Mouse (Mus musculus): Measurements from ENCODE around the gene Auh. TPM values are rescaled to one million over a fixed set of nuclear protein-coding genes. Genes with fewer than 3 reads are reported as not detected.

Auh gene
- polyA plus RNA-seq, 1 experiment from 2014 or later: 34.8 TPM

- WGBS: 26% methylated on average over 4 of the region's 4 CpGs
- Histone ChIP-seq H3K27ac (ENCODE audit: low read depth) (no peak overlapping the region), H3K4me1 (ENCODE audit: insufficient read depth) (peaks cover 9% of the 10 kb centered on the region; the same call in 1 of the 2 replicates), H3K4me2 (no peak overlapping the region), H3K27me3 (ENCODE audit: insufficient read depth, low read length) (no peaks in the 10 kb centered on the region), H3K4me3 (ENCODE audit: low read depth, low read length) (no peak overlapping the region), H3K9ac (no peak overlapping the region), H3K9me3 (ENCODE audit: low read depth, low read length) (no peaks in the 10 kb centered on the region), H3K36me3 (ENCODE audit: insufficient read depth) (no peaks in the 10 kb centered on the region)
- TF ChIP-seq CTCF (IDR thresholded peaks at IDR 0.05; ENCODE audit: low read depth): no peak
- ATAC-seq (ENCODE audit: insufficient read depth) (peak; percentile 81; the same call in 1 of the 2 replicates), DNase-seq (peak; percentile 73)
Observed at GRCm38 (mm10) chr13:52806029-52806428, 123.5 kb downstream of the Auh start.

- WGBS: 38% methylated on average over 6 of the region's 6 CpGs
- TF ChIP-seq CTCF (IDR thresholded peaks at IDR 0.05; ENCODE audit: low read depth): no peak
- H3K4me3 ChIP-seq (ENCODE audit: low read depth, low read length): no peak overlapping the region
- H3K4me2 ChIP-seq: no peak overlapping the region
- H3K27ac ChIP-seq (ENCODE audit: low read depth): no peak overlapping the region
- DNase-seq (peak; percentile 43), ATAC-seq (ENCODE audit: insufficient read depth) (no peak)
- no peak overlapping the region for H3K9ac ChIP-seq
- H3K27me3 ChIP-seq (ENCODE audit: insufficient read depth, low read length): no peaks in the 10 kb centered on the region
- H3K9me3 ChIP-seq (ENCODE audit: low read depth, low read length): no peaks in the 10 kb centered on the region
- H3K4me1 ChIP-seq (ENCODE audit: insufficient read depth): peaks cover 9% of the 10 kb centered on the region; the same call in 1 of the 2 replicates
- H3K36me3 ChIP-seq (ENCODE audit: insufficient read depth): no peaks in the 10 kb centered on the region
Observed at GRCm38 (mm10) chr13:52805581-52805980, 123.9 kb downstream of the Auh start.

GRCm38 (mm10) chr13:52802482-52802881 lies 127.0 kb downstream of the Auh start:
- no peak overlapping the region for H3K4me2 ChIP-seq
- H3K27me3 ChIP-seq (ENCODE audit: insufficient read depth, low read length): no peaks in the 10 kb centered on the region
- H3K4me3 ChIP-seq (ENCODE audit: low read depth, low read length): no peak overlapping the region
- TF ChIP-seq CTCF (IDR thresholded peaks at IDR 0.05; ENCODE audit: low read depth): no peak
- H3K27ac ChIP-seq (ENCODE audit: low read depth): no peak overlapping the region
- H3K36me3 ChIP-seq (ENCODE audit: insufficient read depth): no peaks in the 10 kb centered on the region
- H3K9me3 ChIP-seq (ENCODE audit: low read depth, low read length): no peaks in the 10 kb centered on the region
- H3K9ac ChIP-seq: no peak overlapping the region
- WGBS: 28% methylated on average over 4 of the region's 4 CpGs
- ATAC-seq (ENCODE audit: insufficient read depth) (no peak), DNase-seq (peak; percentile 71)
- H3K4me1 ChIP-seq (ENCODE audit: insufficient read depth): peaks cover 9% of the 10 kb centered on the region; the same call in 1 of the 2 replicates

- Histone ChIP-seq H3K36me3 (ENCODE audit: insufficient read depth) (no peaks in the 10 kb centered on the region), H3K4me3 (ENCODE audit: low read depth, low read length) (no peak overlapping the region), H3K4me1 (ENCODE audit: insufficient read depth) (peaks cover 8% of the 10 kb centered on the region), H3K27ac (ENCODE audit: low read depth) (no peak overlapping the region), H3K9me3 (ENCODE audit: low read depth, low read length) (no peaks in the 10 kb centered on the region), H3K4me2 (no peak overlapping the region), H3K27me3 (ENCODE audit: insufficient read depth, low read length) (no peaks in the 10 kb centered on the region), H3K9ac (no peak overlapping the region)
- no peak for ATAC-seq (ENCODE audit: insufficient read depth)
- no peak for TF ChIP-seq CTCF (IDR thresholded peaks at IDR 0.05; ENCODE audit: low read depth)
- 35% methylated on average over 4 of the region's 4 CpGs for WGBS
- no peak for DNase-seq
Observed at GRCm38 (mm10) chr13:52800687-52801341, 128.7 kb downstream of the Auh start.

GRCm38 (mm10) chr13:52800091-52800490 lies 129.4 kb downstream of the Auh start:
- Histone ChIP-seq H3K9ac (no peak overlapping the region), H3K27me3 (ENCODE audit: insufficient read depth, low read length) (no peaks in the 10 kb centered on the region), H3K4me1 (ENCODE audit: insufficient read depth) (peaks cover 5% of the 10 kb centered on the region), H3K4me3 (ENCODE audit: low read depth, low read length) (no peak overlapping the region), H3K27ac (ENCODE audit: low read depth) (no peak overlapping the region), H3K9me3 (ENCODE audit: low read depth, low read length) (no peaks in the 10 kb centered on the region), H3K36me3 (ENCODE audit: insufficient read depth) (no peaks in the 10 kb centered on the region), H3K4me2 (no peak overlapping the region)
- no peak for TF ChIP-seq CTCF (IDR thresholded peaks at IDR 0.05; ENCODE audit: low read depth)
- no peak for DNase-seq
- ATAC-seq (ENCODE audit: insufficient read depth): no peak
- WGBS: 43% methylated on average over 2 of the region's 2 CpGs

- no peak overlapping the region for H3K4me2 ChIP-seq
- no peaks in the 10 kb centered on the region for H3K9me3 ChIP-seq (ENCODE audit: low read depth, low read length)
- no peaks in the 10 kb centered on the region for H3K36me3 ChIP-seq (ENCODE audit: insufficient read depth)
- H3K4me3 ChIP-seq (ENCODE audit: low read depth, low read length): no peak overlapping the region
- H3K4me1 ChIP-seq (ENCODE audit: insufficient read depth): peaks cover 7% of the 10 kb centered on the region
- no peak overlapping the region for H3K9ac ChIP-seq
- TF ChIP-seq CTCF (IDR thresholded peaks at IDR 0.05; ENCODE audit: low read depth): no peak
- DNase-seq (no peak), ATAC-seq (ENCODE audit: insufficient read depth) (no peak)
- H3K27ac ChIP-seq (ENCODE audit: low read depth): no peak overlapping the region
- H3K27me3 ChIP-seq (ENCODE audit: insufficient read depth, low read length): no peaks in the 10 kb centered on the region
- 87% methylated on average over 4 of the region's 4 CpGs for WGBS
Observed at GRCm38 (mm10) chr13:52794232-52794631, 135.2 kb downstream of the Auh start.

GRCm38 (mm10) chr13:52793434-52793989 lies 136.0 kb downstream of the Auh start:
- no peaks in the 10 kb centered on the region for H3K36me3 ChIP-seq (ENCODE audit: insufficient read depth)
- H3K9ac ChIP-seq: no peak overlapping the region
- no peak for TF ChIP-seq CTCF (IDR thresholded peaks at IDR 0.05; ENCODE audit: low read depth)
- no peak overlapping the region for H3K4me3 ChIP-seq (ENCODE audit: low read depth, low read length)
- H3K9me3 ChIP-seq (ENCODE audit: low read depth, low read length): no peaks in the 10 kb centered on the region
- no peak overlapping the region for H3K4me2 ChIP-seq
- H3K4me1 ChIP-seq (ENCODE audit: insufficient read depth): peaks cover 7% of the 10 kb centered on the region
- 91% methylated on average over 13 of the region's 13 CpGs for WGBS
- H3K27ac ChIP-seq (ENCODE audit: low read depth): no peak overlapping the region
- ATAC-seq (ENCODE audit: insufficient read depth) (no peak), DNase-seq (no peak)
- no peaks in the 10 kb centered on the region for H3K27me3 ChIP-seq (ENCODE audit: insufficient read depth, low read length)
